Mouse (Mus musculus) heart, adult 2 months (tissue): ENCODE measurements around the gene Fto.

ENCODE experiments used
- CTCF ChIP-seq: fragments of 200-600 bp; IDR thresholded peaks from 2 replicates; pipeline ENCODE4 v1.8.1; 2022; ENCODE audit warnings: antibody characterized with exemption, mild to moderate bottlenecking, moderate library complexity
- EP300 ChIP-seq: fragments of 200-500 bp; IDR thresholded peaks from 2 replicates; pipeline ENCODE4 v1.6.1; 2011; ENCODE audit warnings: low read depth, low read length, control low read depth; ENCODE audit not compliant: insufficient read depth
- POLR2A ChIP-seq: fragments of 200-500 bp; IDR thresholded peaks from 2 replicates; pipeline ENCODE4 v1.6.1; 2011; ENCODE audit warnings: mild to moderate bottlenecking, low read depth, low read length, control low read depth; ENCODE audit not compliant: insufficient read depth

GRCm38 (mm10) chr8:91490065-91490464 is 176.7 kb downstream of the Fto start:
- TF ChIP-seq EP300 = no peak
- no peak for TF ChIP-seq CTCF
- TF ChIP-seq POLR2A = no peak
